Mouse (Mus musculus): ENCODE data around the gene Hist2h3c1. TPM values are rescaled to one million over a fixed set of nuclear protein-coding genes. Genes with fewer than 3 reads are reported as not detected.
"Not testable (repeated sequence)": the region's sequence is repeated elsewhere in the genome, so short reads cannot be mapped to it uniquely, and the experiment has no call there.

Gene Hist2h3c1
- 0.41 TPM in 1 of 2 replicates, not detected in the other for polyA plus RNA-seq (2016; fragmentation: Nextera tagmentation; extraction: Ambion mirVana)

DNA sequence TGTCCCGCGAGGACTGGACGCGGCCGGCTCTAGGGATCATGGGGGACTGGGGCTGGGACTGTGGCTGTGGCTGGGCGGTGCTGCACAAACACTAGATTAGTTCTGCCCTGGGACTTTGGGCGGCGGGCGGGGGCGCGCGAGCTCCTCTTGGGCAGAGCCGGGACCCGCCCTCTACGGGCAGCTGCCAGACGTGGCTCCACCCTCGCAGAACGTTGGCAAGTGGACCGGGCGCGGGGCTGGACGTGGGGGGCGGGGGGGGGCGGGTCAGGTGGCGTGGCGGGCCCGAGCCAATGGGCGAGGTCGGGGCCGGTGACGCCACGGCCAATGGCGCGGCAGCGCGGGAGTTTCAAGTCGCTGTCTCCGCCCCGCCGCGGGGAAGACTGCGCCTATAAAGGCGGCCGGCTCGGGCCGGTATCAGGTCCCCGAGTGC lies at the start of gene Hist2h3c1:
Hist2h3c1 (plus strand) TSS at position 259 of the 430 bp plus-strand sequence.
- not testable (repeated sequence) for H3K9me3 ChIP-seq (replicated peaks); DNase-seq (ENCODE audit: low spot score); H3K36me3 ChIP-seq; H3K27me3 ChIP-seq (ENCODE audit: low read depth, poor library complexity, severe bottlenecking)
- Histone ChIP-seq H3K4me1 (peaks cover 71% of the 10 kb centered on the region), H3K27ac (peak within 1 kb of the TSS; percentile 85), H3K4me3 (peak within 1 kb of the TSS; percentile 56)
- 0% methylated on average over 10 of the region's 47 CpGs for WGBS

DNA sequence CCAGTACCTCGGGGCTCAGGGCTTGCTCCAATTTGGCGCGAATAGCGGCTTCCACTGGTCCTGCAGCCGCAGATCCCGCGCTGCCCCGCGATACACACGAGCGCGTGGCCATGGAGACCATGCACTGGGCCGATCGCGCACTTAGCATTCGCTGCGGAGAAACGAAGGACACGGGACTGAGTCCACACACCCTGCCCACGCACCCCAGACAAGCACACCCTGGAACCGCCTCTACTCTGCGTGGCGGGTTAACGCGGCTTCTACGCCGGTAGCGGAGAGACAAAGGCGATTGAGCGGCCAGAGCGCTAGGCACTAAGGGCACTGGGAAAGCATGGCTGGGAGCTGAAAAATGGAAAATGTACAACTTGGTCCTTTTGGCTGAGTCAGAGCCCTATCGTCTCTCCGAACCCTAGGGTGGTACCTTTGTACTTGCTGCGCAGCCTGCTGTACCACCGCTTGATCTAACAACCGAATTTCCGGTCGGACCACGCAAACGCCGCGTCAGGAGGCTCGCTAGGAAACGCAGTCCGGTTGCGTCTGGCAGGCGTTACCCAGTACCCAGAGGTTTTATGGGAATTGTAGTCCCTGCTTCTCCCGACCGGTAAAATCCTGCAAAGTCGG lies 49.2 kb upstream of the Hist2h3c1 start:
- H3K27me3 ChIP-seq (ENCODE audit: low read depth, poor library complexity, severe bottlenecking) = no peaks in the 10 kb centered on the region
- under 1% methylated on average over 50 of the region's 50 CpGs for WGBS
- H3K4me1 ChIP-seq = peaks cover 37% of the 10 kb centered on the region
- H3K4me3 ChIP-seq = peak overlapping the region; percentile 66
- peak overlapping the region; percentile 98 for H3K27ac ChIP-seq
- no peaks in the 10 kb centered on the region for H3K9me3 ChIP-seq (replicated peaks)
- DNase-seq (ENCODE audit: low spot score) = peak; percentile 88
- peaks cover 13% of the 10 kb centered on the region for H3K36me3 ChIP-seq

DNA sequence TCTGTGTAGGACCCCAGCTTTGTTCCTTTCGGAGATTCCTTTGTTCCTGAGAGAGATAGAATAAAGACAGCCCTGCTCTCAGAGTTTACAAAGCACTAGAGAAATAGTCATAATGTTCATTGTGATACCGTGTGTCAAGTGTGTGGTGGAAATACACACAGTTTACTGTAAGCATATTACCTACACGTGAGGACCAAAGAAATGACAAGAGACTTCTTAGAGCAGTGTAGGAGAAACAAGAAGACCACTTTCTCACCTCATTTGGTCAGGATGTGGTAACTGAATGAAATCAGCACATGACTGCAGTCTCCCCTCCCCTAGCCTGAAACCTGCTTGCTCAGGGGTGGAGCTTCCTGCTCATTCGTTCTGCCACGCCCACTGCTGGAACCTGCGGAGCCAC lies 48.3 kb upstream of the Hist2h3c1 start:
- peaks cover 13% of the 10 kb centered on the region for H3K36me3 ChIP-seq
- peaks cover 27% of the 10 kb centered on the region for H3K4me1 ChIP-seq
- H3K27me3 ChIP-seq (ENCODE audit: low read depth, poor library complexity, severe bottlenecking) = no peaks in the 10 kb centered on the region
- WGBS = 6% methylated on average over 6 of the region's 6 CpGs
- peak overlapping the region; percentile 66 for H3K4me3 ChIP-seq
- no peak for DNase-seq (ENCODE audit: low spot score)
- H3K27ac ChIP-seq = peak overlapping the region; percentile 98
- no peaks in the 10 kb centered on the region for H3K9me3 ChIP-seq (replicated peaks)

DNA sequence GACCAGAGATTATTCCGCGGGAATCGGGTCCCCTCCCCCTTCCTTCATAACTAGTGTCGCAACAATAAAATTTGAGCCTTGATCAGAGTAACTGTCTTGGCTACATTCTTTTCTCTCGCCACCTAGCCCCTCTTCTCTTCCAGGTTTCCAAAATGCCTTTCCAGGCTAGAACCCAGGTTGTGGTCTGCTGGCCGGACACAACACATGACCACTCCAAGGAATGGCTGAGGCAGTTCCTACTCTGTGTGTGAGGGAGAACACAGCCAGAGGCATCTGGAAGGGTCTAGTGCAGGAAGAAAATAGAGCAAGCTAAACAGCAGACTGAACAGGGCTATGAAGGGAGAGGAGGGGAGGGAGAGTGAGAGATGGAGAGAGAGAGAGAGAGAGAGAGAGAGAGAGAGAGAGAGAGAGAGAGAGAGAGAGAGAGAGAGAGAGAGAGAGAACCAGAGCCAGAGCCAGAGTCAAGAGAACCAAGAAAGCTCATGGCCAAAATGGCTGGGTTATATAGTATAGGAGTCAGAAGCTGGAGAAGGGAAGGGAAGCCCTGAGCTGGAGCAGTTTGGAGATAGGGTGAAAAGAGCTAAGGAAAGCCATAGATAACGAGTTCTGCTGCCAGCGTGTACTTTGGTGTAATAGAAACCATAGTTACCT lies 47.8 kb upstream of the Hist2h3c1 start:
- Histone ChIP-seq H3K4me3 (peak overlapping the region; percentile 13; the same call in 1 of the 2 replicates), H3K4me1 (peaks cover 22% of the 10 kb centered on the region)
- H3K9me3 ChIP-seq (replicated peaks); H3K36me3 ChIP-seq; H3K27ac ChIP-seq; DNase-seq (ENCODE audit: low spot score); H3K27me3 ChIP-seq (ENCODE audit: low read depth, poor library complexity, severe bottlenecking): not testable (repeated sequence)
- 24% methylated on average over 7 of the region's 8 CpGs for WGBS

DNA sequence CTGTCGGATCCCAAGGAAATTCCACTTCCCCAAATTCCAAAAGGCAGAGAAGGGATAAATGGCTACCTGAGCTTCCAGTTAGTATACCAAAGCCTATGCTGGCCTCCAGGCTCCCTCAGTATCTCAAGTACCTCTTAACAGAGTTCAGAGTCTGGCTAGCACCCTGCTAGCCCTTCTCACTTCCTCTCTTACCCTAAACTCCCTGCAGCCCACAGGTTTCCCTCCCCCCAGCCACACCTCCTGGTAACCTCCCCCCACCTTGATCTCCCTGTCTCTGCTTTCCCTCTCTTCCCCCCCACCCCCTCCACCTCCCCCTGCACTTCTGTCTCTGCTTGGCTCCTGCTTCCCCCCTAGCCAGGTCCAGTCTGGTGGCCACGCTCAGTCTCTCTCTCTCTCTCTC lies 46.8 kb upstream of the Hist2h3c1 start:
- Histone ChIP-seq H3K9me3 (replicated peaks) (no peaks in the 10 kb centered on the region), H3K27me3 (ENCODE audit: low read depth, poor library complexity, severe bottlenecking) (no peaks in the 10 kb centered on the region), H3K27ac (no peak overlapping the region), H3K36me3 (peaks cover 10% of the 10 kb centered on the region), H3K4me1 (peaks cover 21% of the 10 kb centered on the region), H3K4me3 (no peak overlapping the region)
- DNase-seq (ENCODE audit: low spot score) = no peak
- 62% methylated on average over 2 of the region's 2 CpGs for WGBS

DNA sequence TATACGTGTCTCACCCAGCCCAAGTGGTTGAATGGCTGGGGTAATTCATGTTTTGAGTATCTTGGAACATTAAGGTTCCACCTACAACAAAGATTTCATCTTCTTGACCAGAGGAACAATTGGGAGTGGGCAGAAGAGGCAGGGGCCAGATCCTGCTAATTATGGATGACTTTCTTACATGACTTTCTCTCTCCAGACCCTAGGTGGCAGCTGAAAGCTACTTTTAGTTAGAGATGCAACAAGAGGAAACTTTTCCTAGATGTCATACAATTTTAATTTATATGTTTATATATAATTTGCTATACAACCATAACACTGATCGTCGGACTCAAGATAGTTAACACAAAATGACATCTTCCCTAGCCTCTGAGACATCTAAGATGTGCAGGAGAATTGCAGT lies 38.7 kb upstream of the Hist2h3c1 start:
- Histone ChIP-seq H3K9me3 (replicated peaks) (no peaks in the 10 kb centered on the region), H3K36me3 (no peaks in the 10 kb centered on the region), H3K4me3 (no peak overlapping the region), H3K27ac (no peak overlapping the region), H3K27me3 (ENCODE audit: low read depth, poor library complexity, severe bottlenecking) (no peaks in the 10 kb centered on the region), H3K4me1 (peaks cover 13% of the 10 kb centered on the region)
- 91% methylated on average over 3 of the region's 3 CpGs for WGBS
- no peak for DNase-seq (ENCODE audit: low spot score)

DNA sequence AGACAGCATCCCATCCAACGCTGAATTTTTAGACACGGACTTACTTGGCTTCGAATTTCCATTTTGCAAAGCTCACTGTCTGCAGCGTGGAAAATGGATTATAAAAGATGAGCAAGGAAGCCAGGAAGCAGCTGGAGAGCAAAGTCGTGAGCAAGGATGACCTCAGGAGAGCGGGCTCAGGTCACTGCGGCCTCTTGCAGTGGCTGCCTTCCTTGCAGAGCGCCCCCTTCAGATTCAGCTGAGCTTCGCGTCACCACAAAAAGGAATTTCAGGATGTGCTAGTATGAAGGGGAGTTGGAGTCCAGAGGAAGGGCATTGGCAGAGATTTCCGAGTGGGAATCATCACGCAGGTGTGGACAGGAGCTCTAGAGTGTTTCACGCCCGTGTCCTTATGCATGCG lies 37.2 kb upstream of the Hist2h3c1 start:
- H3K9me3 ChIP-seq (replicated peaks) = no peaks in the 10 kb centered on the region
- no peak overlapping the region for H3K4me3 ChIP-seq
- no peaks in the 10 kb centered on the region for H3K27me3 ChIP-seq (ENCODE audit: low read depth, poor library complexity, severe bottlenecking)
- no peak for DNase-seq (ENCODE audit: low spot score)
- no peak overlapping the region for H3K27ac ChIP-seq
- 24% methylated on average over 15 of the region's 15 CpGs for WGBS
- H3K4me1 ChIP-seq = peaks cover 23% of the 10 kb centered on the region
- H3K36me3 ChIP-seq = no peaks in the 10 kb centered on the region

DNA sequence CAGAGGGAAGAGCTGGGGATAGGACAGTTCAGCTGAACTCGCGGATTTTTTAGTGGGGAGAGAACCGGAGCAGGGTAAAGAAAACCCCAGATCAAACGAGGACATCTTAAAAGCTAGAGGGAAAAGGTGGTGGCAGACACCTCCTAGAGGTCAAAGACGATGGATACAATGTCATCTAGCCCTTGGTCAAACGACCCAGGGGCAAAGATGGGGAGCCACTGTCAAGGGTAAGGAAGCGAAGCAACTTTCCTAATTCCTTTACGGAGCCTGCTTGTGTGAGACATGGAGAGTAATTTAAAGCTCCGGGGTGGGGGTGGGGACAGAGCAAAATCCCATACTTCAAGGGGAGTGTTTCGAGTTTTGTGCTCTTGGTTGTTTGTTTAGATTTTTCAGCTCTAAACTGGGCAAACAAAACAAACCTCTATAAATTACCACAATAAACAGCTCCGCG lies 27.3 kb upstream of the Hist2h3c1 start:
- peak; percentile 61 for DNase-seq (ENCODE audit: low spot score)
- Histone ChIP-seq H3K27me3 (ENCODE audit: low read depth, poor library complexity, severe bottlenecking) (no peaks in the 10 kb centered on the region), H3K9me3 (replicated peaks) (no peaks in the 10 kb centered on the region), H3K4me3 (peak overlapping the region; percentile 65), H3K36me3 (no peaks in the 10 kb centered on the region), H3K27ac (peak overlapping the region; percentile 97), H3K4me1 (peaks cover 28% of the 10 kb centered on the region)
- under 1% methylated on average over 12 of the region's 12 CpGs for WGBS

DNA sequence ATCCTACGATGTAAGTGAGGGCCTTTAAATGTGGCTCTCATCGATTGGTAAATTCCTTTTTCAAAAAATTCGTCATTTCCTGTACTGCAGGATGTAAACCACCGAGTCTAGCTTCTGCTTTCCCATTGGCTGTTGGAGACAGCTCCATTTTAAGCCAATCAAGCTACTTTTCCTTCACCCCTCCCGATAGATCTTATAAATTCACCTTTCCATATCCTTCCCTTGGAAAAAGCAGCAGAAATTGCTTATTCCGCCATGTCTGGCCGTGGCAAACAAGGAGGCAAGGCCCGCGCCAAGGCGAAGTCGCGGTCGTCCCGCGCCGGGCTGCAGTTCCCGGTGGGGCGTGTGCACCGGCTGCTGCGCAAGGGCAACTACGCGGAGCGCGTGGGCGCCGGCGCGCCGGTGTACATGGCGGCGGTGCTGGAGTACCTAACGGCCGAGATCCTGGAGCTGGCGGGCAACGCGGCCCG lies 26.8 kb upstream of the Hist2h3c1 start, which contains the start of the genes Bola1 and Hist2h2ab:
Bola1 (minus strand) TSS at position 49 of the 470 bp plus-strand sequence.
Hist2h2ab (plus strand) TSS at position 205 of the 470 bp plus-strand sequence.
- Histone ChIP-seq H3K27ac (peak within 1 kb of the TSS; percentile 97), H3K4me3 (peak within 1 kb of the TSS; percentile 65), H3K4me1 (peaks cover 28% of the 10 kb centered on the region), H3K9me3 (replicated peaks) (no peaks in the 10 kb centered on the region), H3K27me3 (ENCODE audit: low read depth, poor library complexity, severe bottlenecking) (no peaks in the 10 kb centered on the region), H3K36me3 (no peaks in the 10 kb centered on the region)
- peak; percentile 82 for DNase-seq (ENCODE audit: low spot score)
- WGBS = under 1% methylated on average over 37 of the region's 37 CpGs

DNA sequence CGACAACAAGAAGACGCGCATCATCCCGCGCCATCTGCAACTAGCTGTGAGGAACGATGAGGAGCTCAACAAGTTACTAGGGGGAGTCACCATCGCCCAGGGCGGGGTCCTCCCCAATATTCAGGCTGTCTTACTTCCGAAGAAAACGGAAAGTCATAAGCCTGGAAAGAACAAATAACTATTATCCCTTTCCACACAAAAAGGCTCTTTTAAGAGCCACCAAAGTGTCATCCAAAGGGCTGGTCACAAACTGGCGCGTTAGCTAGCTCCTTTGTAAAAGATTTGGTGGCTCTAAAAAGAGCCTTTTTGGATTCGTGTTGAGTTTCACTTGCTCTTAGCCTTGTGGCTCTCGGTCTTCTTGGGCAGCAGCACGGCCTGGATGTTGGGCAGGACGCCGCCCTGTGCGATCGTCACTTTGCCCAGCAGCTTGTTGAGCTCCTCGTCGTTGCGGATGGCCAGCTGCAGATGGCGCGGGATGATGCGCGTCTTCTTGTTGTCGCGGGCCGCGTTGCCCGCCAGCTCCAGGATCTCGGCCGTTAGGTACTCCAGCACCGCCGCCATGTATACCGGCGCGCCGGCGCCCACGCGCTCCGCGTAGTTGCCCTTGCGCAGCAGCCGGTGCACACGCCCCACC lies 26.2 kb upstream of the Hist2h3c1 start:
- WGBS = under 1% methylated on average over 31 of the region's 47 CpGs
- peak overlapping the region; percentile 65 for H3K4me3 ChIP-seq
- peak overlapping the region; percentile 97 for H3K27ac ChIP-seq
- DNase-seq (ENCODE audit: low spot score) = peak; percentile 59
- H3K4me1 ChIP-seq = peaks cover 28% of the 10 kb centered on the region
- H3K27me3 ChIP-seq (ENCODE audit: low read depth, poor library complexity, severe bottlenecking); H3K36me3 ChIP-seq; H3K9me3 ChIP-seq (replicated peaks): not testable (repeated sequence)

DNA sequence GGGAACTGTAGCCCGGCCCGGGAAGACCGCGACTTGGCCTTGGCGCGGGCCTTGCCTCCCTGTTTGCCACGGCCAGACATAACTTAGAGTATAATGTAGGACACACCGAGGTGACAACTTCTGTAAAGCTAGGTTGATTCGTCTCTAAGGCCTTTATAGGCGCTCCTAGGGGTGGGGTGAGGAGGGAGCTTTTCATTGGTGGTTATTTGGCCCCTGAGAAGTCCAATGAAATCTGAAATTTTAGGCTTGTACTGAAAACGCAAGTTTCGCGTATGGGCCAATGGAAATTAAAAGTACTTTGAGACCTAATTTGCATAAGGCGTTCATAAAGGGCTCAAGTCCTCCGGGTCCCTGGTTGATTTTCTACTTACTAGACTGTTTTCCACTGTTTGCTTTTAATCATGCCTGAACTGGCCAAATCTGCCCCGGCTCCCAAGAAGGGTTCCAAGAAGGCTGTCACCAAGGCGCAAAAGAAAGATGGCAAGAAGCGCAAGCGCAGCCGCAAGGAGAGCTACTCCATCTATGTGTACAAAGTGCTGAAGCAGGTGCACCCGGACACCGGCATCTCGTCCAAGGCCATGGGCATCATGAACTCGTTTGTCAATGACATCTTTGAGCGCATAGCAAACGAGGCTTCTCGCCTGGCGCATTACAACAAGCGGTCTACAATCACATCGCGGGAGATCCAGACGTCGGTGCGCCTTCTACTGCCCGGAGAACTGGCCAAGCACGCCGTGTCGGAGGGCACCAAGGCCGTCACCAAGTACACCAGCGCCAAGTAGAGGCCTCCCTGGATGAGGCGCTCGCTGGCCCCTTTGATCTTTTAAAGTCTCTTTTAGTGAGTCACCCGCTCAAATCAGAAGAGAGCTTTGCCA lies 25.5 kb upstream of the Hist2h3c1 start, which contains the start of the genes Hist2h2ac and Hist2h2be:
Hist2h2ac (minus strand) TSS at position 116 of the 875 bp plus-strand sequence.
Hist2h2be (plus strand) TSS at position 355 of the 875 bp plus-strand sequence.
- H3K4me3 ChIP-seq = peak within 1 kb of the TSS; percentile 65
- H3K27ac ChIP-seq = peak within 1 kb of the TSS; percentile 97
- no peaks in the 10 kb centered on the region for H3K27me3 ChIP-seq (ENCODE audit: low read depth, poor library complexity, severe bottlenecking)
- H3K4me1 ChIP-seq = peaks cover 29% of the 10 kb centered on the region
- H3K36me3 ChIP-seq = no peaks in the 10 kb centered on the region
- peak; percentile 80 for DNase-seq (ENCODE audit: low spot score)
- under 1% methylated on average over 43 of the region's 43 CpGs for WGBS
- no peaks in the 10 kb centered on the region for H3K9me3 ChIP-seq (replicated peaks)

DNA sequence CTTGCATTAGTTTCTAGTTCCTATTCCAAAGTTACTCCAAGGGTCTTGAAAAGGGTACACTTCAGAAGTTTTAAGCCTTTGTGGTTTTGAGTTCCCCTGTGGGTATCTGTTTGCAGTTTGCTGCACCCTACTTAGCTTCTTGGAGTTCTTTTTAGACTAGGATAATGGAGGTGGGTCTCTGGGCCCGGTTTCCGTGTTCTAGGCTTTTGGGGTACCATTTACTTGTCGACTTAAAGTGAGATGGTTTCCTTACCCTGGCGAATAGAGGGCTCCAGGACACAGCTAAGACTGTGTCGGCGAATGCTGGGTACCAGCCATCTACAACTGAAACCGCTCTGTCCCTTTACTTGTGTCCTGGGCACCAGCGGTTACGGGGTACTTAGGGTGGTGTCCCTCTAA lies 24.8 kb upstream of the Hist2h3c1 start:
- H3K4me3 ChIP-seq = peak overlapping the region; percentile 65
- H3K27me3 ChIP-seq (ENCODE audit: low read depth, poor library complexity, severe bottlenecking) = no peaks in the 10 kb centered on the region
- peak overlapping the region; percentile 97 for H3K27ac ChIP-seq
- 26% methylated on average over 9 of the region's 9 CpGs for WGBS
- H3K9me3 ChIP-seq (replicated peaks) = no peaks in the 10 kb centered on the region
- no peak for DNase-seq (ENCODE audit: low spot score)
- H3K36me3 ChIP-seq = no peaks in the 10 kb centered on the region
- peaks cover 33% of the 10 kb centered on the region for H3K4me1 ChIP-seq
